Mouse (Mus musculus) small intestine, adult 2 months (tissue): Measurements from ENCODE around the gene Samd7.

Experiments used
- CTCF ChIP-seq: fragments of 200-500 bp; IDR thresholded peaks from 2 replicates; pipeline ENCODE4 v1.5.1; 2012; ENCODE audit warnings: low read depth, mild to moderate bottlenecking, control low read depth, inconsistent platforms, low read length, moderate library complexity, mixed read lengths; ENCODE audit not compliant: insufficient replicate concordance, insufficient read length; ENCODE audit errors: extremely low read depth
- POLR2A ChIP-seq: fragments of 200-500 bp; IDR thresholded peaks from 2 replicates; pipeline ENCODE4 v1.6.1; 2012; ENCODE audit warnings: low read depth, mild to moderate bottlenecking, control low read depth, inconsistent platforms, low read length, moderate library complexity

DNA sequence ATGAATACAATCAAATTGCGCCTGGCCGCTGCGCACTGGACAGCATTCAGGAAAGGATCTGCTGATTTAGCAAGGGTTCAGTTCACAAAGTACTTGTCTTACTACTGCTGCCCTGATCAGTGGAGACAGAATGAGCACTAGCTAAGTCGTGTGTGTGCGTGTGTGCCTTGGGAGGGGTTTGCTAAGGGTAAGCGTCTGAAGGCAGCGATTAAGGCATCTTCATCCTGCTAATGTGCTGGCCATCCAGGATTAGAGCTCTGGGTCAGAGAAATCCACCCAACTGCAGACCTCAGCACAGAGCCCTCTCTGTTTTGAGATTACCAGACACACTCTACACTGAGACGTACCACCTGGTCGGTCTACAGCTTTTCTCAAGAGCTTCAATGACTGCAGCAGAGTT lies 2.2 kb downstream of the Samd7 start:
- no peak for TF ChIP-seq POLR2A
- TF ChIP-seq CTCF: no peak
